Mouse (Mus musculus) CD4-positive helper T cell, adult 2 months (primary cell): Measurements from ENCODE around the gene Zic2.
A peak's percentile ranks its signal among the peaks of the same experiment; 100 is the strongest.

Experiments used
- DNase-seq: peaks from one replicate; pipeline ENCODE4 v3.0.0-alpha.2; 2012; ENCODE audit warnings: low read depth, missing footprints, low spot score

The Zic2 gene

GRCm38 (mm10) chr14:122461966-122462365, 13.3 kb upstream of the Zic2 start:
- no peak for DNase-seq

GRCm38 (mm10) chr14:122462689-122463079, 12.6 kb upstream of the Zic2 start:
- no peak for DNase-seq

- DNase-seq, result no peak
Observed at GRCm38 (mm10) chr14:122463080-122463691, 12.0 kb upstream of the Zic2 start.

- peak; percentile 55 for DNase-seq
Observed at GRCm38 (mm10) chr14:122463734-122464341, 11.4 kb upstream of the Zic2 start.

- DNase-seq, result peak; percentile 22
Observed at GRCm38 (mm10) chr14:122464351-122464762, 10.9 kb upstream of the Zic2 start.

GRCm38 (mm10) chr14:122464763-122465741, 10.2 kb upstream of the Zic2 start, which contains the start of gene Zic5:
Gene Zic5 (minus strand): TSS chr14:122465677.
- DNase-seq, result peak; percentile 28

- DNase-seq, result no peak
Observed at GRCm38 (mm10) chr14:122465931-122466490, 9.2 kb upstream of the Zic2 start.

- no peak for DNase-seq
Observed at GRCm38 (mm10) chr14:122466756-122467362, 8.4 kb upstream of the Zic2 start.

GRCm38 (mm10) chr14:122467926-122468841, 7.1 kb upstream of the Zic2 start:
- DNase-seq, result no peak

- DNase-seq, result no peak
Observed at GRCm38 (mm10) chr14:122468971-122469755, 6.1 kb upstream of the Zic2 start.

- no peak for DNase-seq
Observed at GRCm38 (mm10) chr14:122471449-122472085, 3.7 kb upstream of the Zic2 start.

GRCm38 (mm10) chr14:122472161-122472560, 3.1 kb upstream of the Zic2 start:
- no peak for DNase-seq

GRCm38 (mm10) chr14:122472647-122473046, 2.6 kb upstream of the Zic2 start:
- DNase-seq, result no peak

- DNase-seq, result no peak
Observed at GRCm38 (mm10) chr14:122473211-122473751, 2.0 kb upstream of the Zic2 start.

- DNase-seq, result no peak
Observed at GRCm38 (mm10) chr14:122474041-122474890, 969 bp upstream of the Zic2 start.

GRCm38 (mm10) chr14:122475557-122476040, 364 bp downstream of the Zic2 start:
- DNase-seq, result peak; percentile 31

- no peak for DNase-seq
Observed at GRCm38 (mm10) chr14:122476041-122476821, 996 bp downstream of the Zic2 start.
